Mouse (Mus musculus) myocyte (in vitro differentiated cells): ENCODE results near the gene Pbx3. TPM values are rescaled to one million over a fixed set of nuclear protein-coding genes. Genes with fewer than 3 reads are reported as not detected.

Experiments
- polyA plus RNA-seq: library from polyadenylated mRNA; unstranded; fragments of >200 nt; fragmentation: generic; extraction: Trizol; gene quantifications from one replicate; pipeline ENCODE4 v1.2.1, GENCODE M21; 2012; ENCODE audit warnings: missing spikeins

The Pbx3 gene
- polyA plus RNA-seq, 1 experiment = 6.1 TPM

Other genes starting within 250 kb of the Pbx3 start
- 39.6 TPM for gene Mapkap1, start 33.6 kb upstream of the Pbx3 start, polyA plus RNA-seq